Mouse (Mus musculus) liver, postnatal 0 days (tissue): Measurements from ENCODE around the gene Mcmbp.

ENCODE experiments used
- CTCF ChIP-seq: sonication (generic); IDR thresholded peaks from 2 replicates; pipeline ENCODE4 v1.5.1; 2016; ENCODE audit warnings: antibody characterized with exemption, low read depth
- EP300 ChIP-seq: IDR thresholded peaks from 2 replicates; pipeline ENCODE4 v1.6.1; 2016; ENCODE audit warnings: antibody characterized with exemption, low read depth, mild to moderate bottlenecking

DNA sequence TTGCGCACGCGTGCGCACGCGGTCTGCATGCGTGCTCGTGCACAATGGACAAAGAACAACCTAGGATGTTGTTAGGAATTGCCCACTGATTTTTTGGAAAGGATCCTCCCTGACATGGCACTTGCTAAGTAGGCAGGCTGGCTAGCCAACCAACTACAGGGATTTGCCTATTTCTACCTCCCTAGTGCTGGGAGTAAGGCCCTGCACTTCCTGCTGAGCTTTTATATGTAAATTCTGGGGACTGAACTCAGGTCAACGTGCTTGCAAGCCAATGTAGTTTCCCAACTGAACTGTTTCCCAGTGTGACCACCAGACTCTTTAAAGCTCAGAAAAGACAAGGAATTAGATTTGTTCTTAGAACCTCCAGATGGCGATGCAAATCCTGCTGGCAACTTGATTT lies 13.3 kb downstream of the Mcmbp start:
- TF ChIP-seq CTCF (no peak), EP300 (no peak)
